Mouse (Mus musculus) left cerebral cortex, postnatal 14 days (tissue): ENCODE measurements around the gene Eea1. TPM values are rescaled to one million over a fixed set of nuclear protein-coding genes. Genes with fewer than 3 reads are reported as not detected.
A peak's percentile ranks its signal among the peaks of the same experiment; 100 is the strongest.

ENCODE experiments used
- DNase-seq, 2 experiments: peaks; one replicate each; pipeline ENCODE4 v3.0.0; 2021 to 2022; ENCODE audit warnings: low spot score in 2 of 2, mixed read lengths in 1 of 2
- intact Hi-C: fragments of 180-260 bp; cut with DNase I; formaldehyde crosslinking; loops from one replicate; pipeline ENCODE4 v1.15.1; 2025
- total RNA-seq, 2 experiments: library from RNA; stranded (reverse); gene quantifications; 2 replicates each; pipeline ENCODE4 v1.2.3; 2021

Eea1 gene
- total RNA-seq, 2 experiments from 2014 or later = 24.8 to 28.7 TPM

DNA sequence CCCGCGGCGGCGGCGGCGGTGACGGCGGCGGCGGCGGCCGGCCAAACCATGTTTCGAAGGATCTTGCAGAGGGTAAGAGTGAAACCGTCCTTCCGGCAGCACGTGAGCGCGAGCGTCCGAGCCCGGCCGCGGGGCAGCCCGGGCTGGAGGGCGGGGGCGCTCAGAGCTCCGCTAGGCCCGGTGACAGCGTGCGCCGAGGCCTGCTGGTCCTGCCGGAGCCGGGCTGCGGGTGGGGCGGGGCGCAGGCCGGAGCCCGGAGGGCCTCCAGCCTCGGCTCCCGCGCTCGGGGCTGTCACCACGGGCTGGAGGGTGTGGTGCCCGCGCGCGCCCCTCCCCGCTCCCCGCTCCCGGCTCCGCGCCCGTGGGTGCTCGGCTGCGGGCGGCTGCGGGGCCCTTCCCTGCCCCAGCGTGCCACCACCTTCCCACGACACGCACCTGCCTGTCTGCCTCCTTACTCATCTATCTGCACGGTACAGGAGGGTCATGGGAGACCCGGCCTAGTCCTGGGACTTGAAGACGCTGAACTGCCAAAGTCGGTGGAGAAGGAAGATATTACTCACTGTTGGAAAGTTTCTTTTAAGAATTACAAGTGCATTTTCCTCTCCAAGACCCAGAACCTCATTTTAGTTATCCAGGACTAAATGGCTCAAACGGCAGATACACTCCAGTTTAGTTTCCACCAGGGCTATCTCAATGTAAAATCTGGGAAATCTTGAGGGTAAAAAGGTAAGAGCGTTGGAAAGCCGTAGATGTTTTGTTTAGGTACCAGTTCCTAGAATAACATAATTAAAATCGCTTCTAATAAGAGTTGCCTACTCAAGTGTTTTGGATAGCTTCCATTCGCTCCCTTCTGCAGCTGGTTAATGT, 684 bp downstream of the Eea1 start:
- intact Hi-C loops = no loop called here
- peak in 1 of 2 experiments; percentile 15 for DNase-seq

DNA sequence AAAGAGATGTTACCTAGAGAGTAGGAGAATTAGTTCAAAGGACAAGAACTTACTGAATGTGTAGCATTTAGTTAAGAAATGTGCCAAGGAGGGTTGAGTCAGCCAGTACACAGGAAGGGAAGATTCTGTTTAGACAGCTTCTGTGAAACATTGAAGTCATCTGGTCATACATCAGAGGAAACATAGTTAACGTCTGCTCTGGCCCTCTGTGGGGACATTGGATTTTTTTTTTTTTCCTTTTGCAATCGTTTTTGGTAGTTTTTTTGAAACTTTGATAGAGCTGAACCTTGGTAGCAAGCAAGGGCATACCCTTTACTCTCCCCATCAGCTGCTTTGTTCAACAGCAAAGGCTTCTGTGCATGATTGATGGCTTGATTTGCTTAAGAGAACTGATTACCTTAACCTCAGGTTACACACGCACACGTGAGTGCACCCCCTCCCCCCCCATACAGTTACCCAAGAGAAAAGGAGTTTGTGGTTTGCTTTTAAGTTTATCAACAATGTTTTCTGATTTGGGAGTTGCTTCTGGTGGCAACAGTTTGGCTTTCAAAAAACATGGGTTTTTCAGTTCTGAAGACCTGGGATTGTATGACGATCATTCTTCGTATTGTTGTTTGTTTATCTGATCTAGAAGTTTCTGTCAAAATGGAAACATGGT, 1.4 kb downstream of the Eea1 start:
- intact Hi-C loops = no loop called here
- no peak for DNase-seq

DNA sequence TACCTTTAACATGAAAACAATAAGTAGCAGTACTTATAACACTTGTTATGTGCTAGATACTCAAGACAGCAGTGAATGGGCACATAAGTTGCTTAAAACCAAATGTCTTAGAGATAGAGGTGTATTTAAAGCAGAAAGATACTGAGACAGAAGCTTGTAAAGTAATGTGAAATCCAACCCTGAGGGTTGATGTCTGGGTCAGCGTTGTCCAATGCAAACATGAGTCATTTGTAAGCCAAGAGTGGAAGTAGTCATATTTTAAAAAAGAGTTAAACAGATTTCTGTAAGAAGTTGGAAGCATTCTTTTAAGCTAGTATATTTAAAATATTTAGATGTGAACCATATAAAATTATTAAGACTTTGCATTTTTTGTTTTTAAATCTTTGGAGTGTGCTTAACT, 4.6 kb downstream of the Eea1 start:
- no peak for DNase-seq
- intact Hi-C loops = no loop called here

GRCm38 (mm10) chr10:95949410-95949809, 9.0 kb downstream of the Eea1 start:
- DNase-seq = no peak
- intact Hi-C loops = no loop called here

- intact Hi-C loops = no loop called here
- no peak for DNase-seq
Measured at GRCm38 (mm10) chr10:95950194-95950593, 9.7 kb downstream of the Eea1 start.

DNA sequence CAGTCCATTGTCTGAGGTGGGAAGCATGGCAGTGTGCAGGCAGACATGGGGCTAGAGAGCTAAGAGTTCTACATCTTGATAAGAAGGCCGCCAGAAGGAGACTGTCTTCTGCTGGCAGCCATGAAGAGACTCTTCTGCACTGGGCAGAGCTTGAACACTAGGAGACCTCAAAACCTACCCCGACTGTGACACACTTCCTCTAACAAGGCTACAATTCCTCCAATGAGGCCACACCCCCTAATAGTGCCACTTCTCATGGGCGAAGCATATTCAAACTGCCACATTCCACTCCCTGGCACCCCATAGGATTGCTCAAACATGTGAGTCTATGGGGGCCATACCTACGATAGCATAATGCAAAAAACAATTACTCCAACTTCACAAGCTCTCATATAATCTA, 10.3 kb downstream of the Eea1 start:
- DNase-seq = no peak
- intact Hi-C loops = no loop called here

DNA sequence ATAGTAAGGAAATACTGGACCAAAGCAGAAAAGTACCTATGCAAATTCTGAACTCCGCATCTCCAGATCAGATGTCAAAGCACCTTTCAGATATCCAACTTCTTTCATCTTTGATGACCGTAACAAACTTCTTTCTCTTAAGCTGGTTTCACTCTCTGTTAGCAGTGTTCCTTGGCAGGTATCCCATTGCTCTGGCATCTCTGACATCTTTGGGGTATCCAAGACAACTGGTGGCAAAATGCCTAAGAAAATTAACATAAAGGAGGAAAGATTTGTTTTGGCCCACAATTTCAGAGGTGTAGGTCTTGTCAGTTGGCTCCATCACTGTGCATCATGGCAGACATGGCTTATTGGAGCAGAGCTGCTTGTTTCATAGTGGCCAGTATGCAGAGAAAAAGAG, 10.9 kb downstream of the Eea1 start:
- DNase-seq = no peak
- intact Hi-C loops = no loop called here

DNA sequence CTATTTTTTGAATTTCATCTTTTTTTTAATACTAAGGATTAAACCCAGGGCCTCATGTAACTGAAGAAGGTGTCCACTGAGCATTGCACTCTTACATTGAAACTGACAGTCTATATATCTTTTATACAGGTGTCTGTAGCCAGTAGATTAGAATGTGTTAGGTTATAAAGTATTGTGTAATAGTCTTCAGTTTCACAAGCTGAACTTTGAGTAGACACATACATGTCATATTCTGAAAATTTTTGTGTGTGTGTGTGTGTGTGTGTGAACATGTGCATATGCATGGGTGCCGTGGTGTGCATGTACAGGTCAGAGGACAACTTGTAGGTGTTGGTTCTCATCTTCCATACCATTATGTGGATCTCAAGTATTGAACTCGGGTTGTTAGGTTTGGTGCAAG, 16.2 kb downstream of the Eea1 start:
- intact Hi-C loops = no loop called here
- no peak for DNase-seq

- no peak for DNase-seq
- intact Hi-C loops = no loop called here
Measured at GRCm38 (mm10) chr10:95957574-95957973, 17.1 kb downstream of the Eea1 start.

GRCm38 (mm10) chr10:95964679-95965078, 24.2 kb downstream of the Eea1 start:
- DNase-seq = no peak
- intact Hi-C loops = no loop called here

GRCm38 (mm10) chr10:95969694-95970093, 29.2 kb downstream of the Eea1 start:
- DNase-seq = no peak
- intact Hi-C loops = no loop called here

- no peak for DNase-seq
Measured at GRCm38 (mm10) chr10:95970744-95971212, 30.3 kb downstream of the Eea1 start.

DNA sequence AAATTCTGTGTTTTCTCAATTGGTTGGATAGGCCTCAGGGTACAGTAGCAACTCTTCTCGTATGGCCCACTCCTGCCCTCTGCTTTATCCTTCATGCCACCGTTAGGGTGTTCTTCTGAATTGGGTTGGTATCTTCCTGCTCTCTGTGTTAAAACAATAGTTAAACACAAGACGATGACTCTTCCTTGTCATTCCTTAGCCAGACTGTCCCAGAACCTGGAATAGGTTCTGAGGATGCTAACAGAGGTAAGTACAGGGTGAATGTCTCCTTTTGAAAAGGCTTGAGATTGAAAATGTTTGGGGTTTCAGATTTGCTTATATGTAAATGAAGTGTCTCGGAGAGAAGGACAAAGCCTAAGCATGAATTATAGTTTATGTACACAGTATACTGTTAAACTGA, 30.9 kb downstream of the Eea1 start:
- intact Hi-C loops = no loop called here
- DNase-seq = no peak

More at GRCm38 (mm10) chr10:95970744-95971212, 30.3 kb downstream of the Eea1 start:
- intact Hi-C loops = no loop called here

GRCm38 (mm10) chr10:95971942-95972341, 31.5 kb downstream of the Eea1 start:
- no peak for DNase-seq
- intact Hi-C loops = no loop called here

- intact Hi-C loops = no loop called here
- DNase-seq = no peak
Measured at GRCm38 (mm10) chr10:95974462-95974861, 34.0 kb downstream of the Eea1 start.

DNA sequence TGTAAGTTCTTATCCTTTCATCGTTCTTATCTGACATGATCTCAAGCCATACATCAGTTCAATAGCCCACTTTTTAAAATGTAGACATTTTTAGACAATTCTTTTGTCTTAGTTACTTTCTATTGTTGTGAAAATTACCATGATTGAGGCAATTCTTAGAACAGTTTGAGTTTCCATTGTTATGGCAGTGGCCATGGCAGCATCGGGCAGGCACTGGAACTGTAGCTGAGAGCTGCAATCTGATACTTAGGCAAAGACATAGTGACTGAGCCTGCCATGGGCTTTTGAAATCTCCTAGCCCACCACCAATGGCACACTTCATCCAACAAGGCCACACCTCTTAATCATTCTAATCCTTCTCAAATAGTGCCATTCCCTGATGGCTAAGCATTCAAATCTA, 36.3 kb downstream of the Eea1 start:
- DNase-seq = no peak
- intact Hi-C loops = no loop called here

- no peak for DNase-seq
Measured at GRCm38 (mm10) chr10:95989731-95990130, 49.3 kb downstream of the Eea1 start.

GRCm38 (mm10) chr10:95991176-95991575, 50.7 kb downstream of the Eea1 start:
- DNase-seq = no peak
- intact Hi-C loops = no loop called here

More at GRCm38 (mm10) chr10:95989731-95990130, 49.3 kb downstream of the Eea1 start:
- intact Hi-C loops = no loop called here

DNA sequence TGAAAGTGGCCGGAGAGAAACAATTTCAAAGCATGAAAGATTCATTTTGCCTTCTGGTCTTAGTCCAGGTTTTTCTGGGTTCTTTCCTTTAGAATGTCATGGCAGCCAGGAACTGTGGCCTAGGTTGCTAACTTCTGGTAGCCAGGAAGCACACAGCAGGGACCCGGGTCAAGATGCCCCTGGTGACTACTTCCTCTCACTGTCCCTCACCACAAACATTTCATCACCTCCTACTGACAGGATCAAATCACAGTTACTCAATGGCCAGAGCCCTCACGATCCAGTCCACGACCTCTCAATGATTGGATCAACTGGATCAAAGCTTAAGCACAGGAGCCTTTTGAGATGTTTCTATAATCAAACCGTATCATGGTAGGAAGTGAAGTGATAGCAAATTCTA, 60.5 kb downstream of the Eea1 start:
- DNase-seq = no peak
- intact Hi-C loops = no loop called here

DNA sequence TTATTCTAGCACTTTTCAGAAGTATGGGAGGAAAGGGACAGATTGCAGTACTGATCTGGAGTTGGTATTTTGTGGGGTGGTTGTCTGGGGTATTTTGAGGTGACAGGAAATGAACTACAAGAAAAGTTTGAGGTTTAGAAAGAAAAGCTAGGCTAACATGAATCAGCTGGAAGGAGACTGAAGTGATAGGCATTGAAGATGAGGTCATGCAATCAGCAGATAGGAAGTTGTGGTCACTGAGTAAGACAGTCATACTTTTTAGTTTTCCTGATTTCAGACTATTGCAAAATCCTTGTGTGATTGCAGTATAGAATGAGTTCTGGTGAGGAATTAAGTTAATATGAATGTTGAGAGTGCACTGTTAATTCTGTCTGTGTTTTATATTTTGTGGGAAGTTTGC, 75.3 kb downstream of the Eea1 start:
- DNase-seq = no peak
- intact Hi-C loops = no loop called here

DNA sequence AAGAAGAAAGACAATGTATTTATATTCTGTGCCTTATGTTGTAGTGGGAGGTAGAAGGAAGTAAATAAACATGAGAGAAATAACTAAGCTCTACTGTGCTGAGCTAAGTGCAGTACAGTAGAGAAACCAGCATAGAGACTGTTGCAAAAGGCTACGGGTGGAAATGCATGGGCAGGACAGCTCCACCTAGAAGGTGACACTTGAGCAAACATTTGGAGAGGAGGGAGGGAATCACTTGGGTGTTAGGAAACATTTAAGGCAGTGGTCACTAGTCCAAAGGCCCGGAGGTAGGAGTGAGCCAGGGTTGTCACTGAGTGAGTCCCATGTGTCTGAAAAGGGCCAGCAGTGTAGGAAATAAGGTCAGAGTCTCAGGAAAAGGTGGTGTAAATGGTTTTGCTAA, 77.0 kb downstream of the Eea1 start:
- no peak for DNase-seq
- intact Hi-C loops = no loop called here
